Mouse (Mus musculus) embryonic facial prominence, embryonic 14.5 days (tissue): ENCODE measurements around the gene Gm45844. TPM values are rescaled to one million over a fixed set of nuclear protein-coding genes. Genes with fewer than 3 reads are reported as not detected.
"Not testable (repeated sequence)": the region's sequence is repeated elsewhere in the genome, so short reads cannot be mapped to it uniquely, and the experiment has no call there.

ENCODE experiments used
- ATAC-seq: fragments of 200-750 bp; cut with Nextera tagmentation; 2 replicates; pipeline ENCODE4 v1.8.0; 2017; ENCODE audit warnings: low read depth, moderate number of reproducible peaks, moderate TSS enrichment
- DNase-seq: peaks from one replicate; pipeline ENCODE4 v3.0.0-alpha.2; 2015; ENCODE audit warnings: low spot score
- H3K27ac ChIP-seq: fragments of 300-500 bp; sonication (generic); replicated peaks from 2 replicates; pipeline ENCODE4 v1.5.1; 2014; ENCODE audit warnings: low read depth, mild to moderate bottlenecking, low read length, moderate library complexity
- H3K27me3 ChIP-seq: fragments of 300-500 bp; sonication (generic); replicated peaks from 2 replicates; pipeline ENCODE4 v1.6.1; 2014; ENCODE audit warnings: low read length; ENCODE audit not compliant: control insufficient read depth, insufficient read depth
- H3K36me3 ChIP-seq: fragments of 300-500 bp; sonication (generic); 2 replicates; pipeline ENCODE4 v1.6.1; 2014; ENCODE audit warnings: low read length, mixed read lengths; ENCODE audit not compliant: control insufficient read depth, insufficient read depth
- H3K4me1 ChIP-seq: fragments of 300-500 bp; sonication (generic); 2 replicates; pipeline ENCODE4 v1.6.1; 2014; ENCODE audit warnings: antibody characterized with exemption, low read length; ENCODE audit not compliant: control insufficient read depth, insufficient read depth
- H3K4me2 ChIP-seq: fragments of 300-500 bp; sonication (generic); 2 replicates; pipeline ENCODE4 v1.6.1; 2014; ENCODE audit warnings: low read depth, mild to moderate bottlenecking, low read length, moderate library complexity, mixed read lengths
- H3K4me3 ChIP-seq: fragments of 300-500 bp; sonication (generic); 2 replicates; pipeline ENCODE4 v1.5.1; 2014; ENCODE audit warnings: low read depth, mild to moderate bottlenecking, low read length
- H3K9ac ChIP-seq: fragments of 300-500 bp; sonication (generic); 2 replicates; pipeline ENCODE4 v1.6.1; 2014; ENCODE audit warnings: low read depth, mild to moderate bottlenecking, low read length, moderate library complexity, mixed read lengths
- H3K9me3 ChIP-seq: fragments of 300-500 bp; sonication (generic); 2 replicates; pipeline ENCODE4 v1.6.1; 2016; ENCODE audit warnings: low read length; ENCODE audit not compliant: control insufficient read depth
- WGBS: fragments of 180-500 bp; shearing (Covaris S2); extraction: QIAGEN DNeasy Blood & Tissue Kit; methylation state at CpG from one replicate; pipeline ENCODE4 v1.1.7; 2014; 5-methylcytosine and 5-hydroxymethylcytosine counted together
- polyA plus RNA-seq: library from polyadenylated mRNA; unstranded; fragments of >200 nt; fragmentation: Nextera tagmentation; extraction: Ambion mirVana; gene quantifications from 2 replicates; pipeline ENCODE4 v1.2.1, GENCODE M21; 2014

The Gm45844 gene
- polyA plus RNA-seq = 3.7 and 5.0 TPM in 2 replicates

GRCm38 (mm10) chr7:7277966-7278567 lies at the start of gene Gm45844:
Gm45844 (minus strand) TSS chr7:7278289.
- H3K9me3 ChIP-seq, H3K4me1 ChIP-seq, H3K27me3 ChIP-seq: not testable (repeated sequence)
- H3K4me3 ChIP-seq = peak within 1 kb of the TSS; percentile 37
- peak within 1 kb of the TSS; percentile 56 for H3K9ac ChIP-seq
- peak within 1 kb of the TSS; percentile 74 for H3K27ac ChIP-seq
- WGBS = 42% methylated on average over 43 of the region's 45 CpGs
- ATAC-seq (peak; percentile 99), DNase-seq (peak; percentile 54)
- H3K36me3 ChIP-seq = peaks cover 11% of the 10 kb centered on the region
- peak within 1 kb of the TSS; percentile 42 for H3K4me2 ChIP-seq

GRCm38 (mm10) chr7:7295595-7295994 lies 17.5 kb upstream of the Gm45844 start:
- Histone ChIP-seq H3K27me3 (no peaks in the 10 kb centered on the region), H3K9me3 (0 out of 2 replicates have a peak, but pooled peaks cover 4% of the 10 kb centered on the region), H3K4me2 (no peak overlapping the region), H3K4me3 (no peak overlapping the region), H3K27ac (no peak overlapping the region), H3K36me3 (peaks cover 42% of the 10 kb centered on the region), H3K9ac (no peak overlapping the region), H3K4me1 (no peaks in the 10 kb centered on the region)
- WGBS = 81% methylated on average over 16 of the region's 16 CpGs
- ATAC-seq (no peak), DNase-seq (no peak)

GRCm38 (mm10) chr7:7281383-7281782 lies 3.3 kb upstream of the Gm45844 start:
- DNase-seq (no peak), ATAC-seq (no peak)
- Histone ChIP-seq H3K4me1 (no peaks in the 10 kb centered on the region), H3K4me2 (no peak overlapping the region), H3K27ac (no peak overlapping the region), H3K27me3 (no peaks in the 10 kb centered on the region), H3K4me3 (no peak overlapping the region), H3K9me3 (no peaks in the 10 kb centered on the region), H3K9ac (no peak overlapping the region), H3K36me3 (peaks cover 32% of the 10 kb centered on the region)
- WGBS = 82% methylated on average over 1 of the region's 1 CpGs

GRCm38 (mm10) chr7:7277556-7277955 lies 533 bp downstream of the Gm45844 start:
- H3K36me3 ChIP-seq, ATAC-seq, H3K9me3 ChIP-seq, H3K4me1 ChIP-seq, H3K27me3 ChIP-seq: not testable (repeated sequence)
- WGBS = 46% methylated on average over 24 of the region's 24 CpGs
- Histone ChIP-seq H3K4me3 (peak overlapping the region; percentile 37), H3K9ac (peak overlapping the region; percentile 56), H3K27ac (peak overlapping the region; percentile 74), H3K4me2 (peak overlapping the region; percentile 42)
- peak; percentile 56 for DNase-seq

- no CpG with 5 or more reads among the region's 1 CpGs for WGBS
- not testable (repeated sequence) for H3K9me3 ChIP-seq, H3K36me3 ChIP-seq, ATAC-seq, H3K4me2 ChIP-seq, H3K4me1 ChIP-seq, H3K4me3 ChIP-seq, H3K9ac ChIP-seq, H3K27me3 ChIP-seq, DNase-seq, H3K27ac ChIP-seq
Measured at GRCm38 (mm10) chr7:7247228-7247627, 30.9 kb downstream of the Gm45844 start, which contains the start of gene Vmn2r29. Vmn2r29 (minus strand) TSS chr7:7247328.

GRCm38 (mm10) chr7:7209313-7210151 lies 68.6 kb downstream of the Gm45844 start, which contains the start of gene Zfp772:
Zfp772 (minus strand) TSS chr7:7209998.
- H3K36me3 ChIP-seq, ATAC-seq, H3K27me3 ChIP-seq, H3K9me3 ChIP-seq, H3K4me1 ChIP-seq, H3K27ac ChIP-seq: not testable (repeated sequence)
- Histone ChIP-seq H3K9ac (peak within 1 kb of the TSS; percentile 64), H3K4me3 (peak within 1 kb of the TSS; percentile 47), H3K4me2 (peak within 1 kb of the TSS; percentile 57)
- under 1% methylated on average over 23 of the region's 24 CpGs for WGBS
- DNase-seq = peak; percentile 48

- Histone ChIP-seq H3K4me1 (peaks cover 4% of the 10 kb centered on the region; the same call in 1 of the 2 replicates), H3K9ac (no peak overlapping the region), H3K27ac (no peak overlapping the region), H3K4me2 (peak overlapping the region; percentile 47), H3K27me3 (no peaks in the 10 kb centered on the region), H3K36me3 (0 out of 2 replicates have a peak, but pooled peaks cover 2% of the 10 kb centered on the region), H3K9me3 (no peaks in the 10 kb centered on the region), H3K4me3 (peak overlapping the region; percentile 55)
- DNase-seq (peak; percentile 75), ATAC-seq (peak; percentile 94)
- WGBS = 12% methylated on average over 18 of the region's 18 CpGs
Measured at GRCm38 (mm10) chr7:7188191-7188942, 89.7 kb downstream of the Gm45844 start.
